In genomic region chr2:145866238-145866637, GRCm38 (mm10) we compare ENCODE assay signal across 12 mouse cellular contexts.
"Had no signal": no experiment of that assay in that cellular context is flagged by ENCODE, and none has a peak within 500 bp of the region (broad histone marks: within the 10 kb centered on the region; RNA-seq: fewer than 3 reads in every experiment).

No protein-coding gene starts in this region.

- H3K4me1 ChIP-seq: megakaryocyte, embryonic 14.5 days; neural tube, embryonic 12.5 days had no signal

- H3K36me3 ChIP-seq: midbrain, embryonic 13.5 days; midbrain, embryonic 15.5 days; neural tube, embryonic 12.5 days had no signal

- DNase-seq: lung, embryonic 14.5 days; lung, postnatal 10 days; right cerebral cortex, postnatal 14 days; thymus, adult 2 months; thymus, postnatal 25 days; thymus, postnatal 4 days had no signal

- H3K27ac ChIP-seq: midbrain, embryonic 13.5 days; midbrain, embryonic 15.5 days; neural tube, embryonic 12.5 days; stomach, embryonic 15.5 days; stomach, postnatal 0 days had no signal

- H3K4me3 ChIP-seq: megakaryocyte, embryonic 14.5 days; midbrain, embryonic 13.5 days; midbrain, embryonic 15.5 days; neural tube, embryonic 12.5 days; stomach, embryonic 15.5 days had no signal
